Mouse (Mus musculus): ENCODE measurements around the gene Angptl8.
"Not testable (repeated sequence)": the region's sequence is repeated elsewhere in the genome, so short reads cannot be mapped to it uniquely, and the experiment has no call there.

Gene Angptl8

DNA sequence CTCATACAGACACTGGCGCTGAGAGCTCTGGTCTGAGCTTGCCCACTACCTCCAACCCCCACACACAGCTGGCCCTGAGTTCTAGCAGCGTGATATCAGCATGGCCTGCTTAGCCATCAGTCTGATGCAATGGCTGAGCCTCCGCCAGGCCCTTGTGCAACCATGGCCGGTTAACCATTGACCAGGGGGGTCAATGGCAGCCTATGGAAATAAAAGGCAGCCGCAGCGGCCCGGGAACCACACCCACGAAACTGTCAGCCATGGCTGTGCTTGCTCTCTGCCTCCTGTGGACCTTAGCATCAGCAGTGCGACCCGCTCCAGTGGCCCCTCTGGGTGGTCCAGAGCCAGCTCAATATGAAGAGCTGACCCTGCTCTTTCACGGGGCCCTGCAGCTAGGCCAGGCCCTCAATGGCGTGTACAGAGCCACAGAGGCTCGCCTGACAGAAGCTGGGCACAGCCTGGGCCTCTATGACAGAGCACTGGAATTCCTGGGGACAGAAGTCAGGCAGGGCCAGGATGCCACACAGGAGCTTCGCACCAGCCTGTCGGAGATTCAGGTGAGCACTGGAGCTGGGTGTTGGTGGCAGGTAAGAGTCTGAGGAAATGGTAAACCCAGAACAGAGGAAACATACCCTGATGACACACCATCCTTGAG, at the start of gene Angptl8:
Gene Angptl8 (plus strand): TSS at position 253 of the 655 bp plus-strand sequence.
- DNase-seq: peak; percentile 69

- not testable (repeated sequence) for DNase-seq
Observed at GRCm38 (mm10) chr9:21786309-21786708, 49.0 kb upstream of the Angptl8 start.

- peak; percentile 58 for DNase-seq
Observed at GRCm38 (mm10) chr9:21786906-21787305, 48.4 kb upstream of the Angptl8 start.

GRCm38 (mm10) chr9:21787654-21788053, 47.7 kb upstream of the Angptl8 start:
- no peak for DNase-seq

DNA sequence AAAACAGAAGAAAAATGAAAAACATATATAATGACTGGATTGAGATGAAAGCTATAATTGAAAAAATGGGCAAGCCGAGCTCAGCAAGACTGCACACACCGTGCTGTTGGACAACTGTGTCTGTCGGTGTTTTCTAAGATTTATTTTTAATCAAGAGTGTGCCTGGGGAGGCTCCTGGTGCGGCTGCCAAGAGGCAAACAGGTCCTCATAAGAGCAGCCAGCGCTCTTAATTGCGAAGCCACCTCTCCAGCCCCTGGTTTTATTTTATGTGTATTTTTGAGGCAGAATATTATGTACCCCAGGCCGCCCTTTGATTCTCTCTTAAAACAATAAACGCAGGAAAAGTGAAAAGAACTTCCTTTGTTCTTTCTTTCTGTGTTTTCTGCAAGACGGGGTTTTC, 47.1 kb upstream of the Angptl8 start:
- no peak for DNase-seq

DNA sequence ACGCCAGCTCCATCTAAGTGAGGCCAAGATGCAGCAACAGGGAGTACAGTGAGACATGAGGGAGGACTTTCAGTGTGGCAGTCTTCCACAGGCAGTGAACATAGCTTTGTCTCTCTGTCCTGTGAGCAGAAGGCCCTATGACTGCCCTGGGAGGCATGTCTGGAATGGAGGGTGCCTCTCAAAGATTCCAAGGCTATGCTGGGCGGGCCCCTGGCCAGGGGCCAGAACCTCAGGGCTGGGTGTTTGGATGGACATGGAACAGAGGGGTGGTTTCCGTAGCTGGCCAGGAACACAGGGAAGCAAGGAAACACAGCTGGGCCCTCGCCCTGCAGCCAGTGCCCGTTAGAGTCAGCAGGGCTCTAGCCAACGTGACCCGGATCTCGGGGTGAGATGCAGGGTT, 43.4 kb upstream of the Angptl8 start:
- no peak for DNase-seq

DNA sequence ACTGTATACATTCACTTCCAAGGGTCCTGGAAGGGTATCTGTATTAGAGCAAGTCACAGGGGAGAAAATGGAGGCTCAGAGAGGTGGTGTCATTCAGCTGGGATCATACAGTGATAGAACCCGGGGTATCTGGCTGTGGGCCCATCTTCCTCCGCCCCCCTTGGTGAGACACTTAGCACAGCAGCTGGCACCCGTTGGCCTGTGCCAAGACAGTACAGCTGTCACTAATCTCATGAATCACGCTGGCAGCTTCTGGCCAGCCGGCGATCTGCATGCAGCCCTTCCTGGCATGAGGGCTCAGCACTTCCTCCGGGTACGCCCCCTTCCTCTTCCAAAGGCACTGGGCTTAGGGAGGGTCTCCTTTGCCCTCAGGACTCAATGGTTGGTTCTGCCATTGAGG, 42.7 kb upstream of the Angptl8 start:
- no peak for DNase-seq

DNA sequence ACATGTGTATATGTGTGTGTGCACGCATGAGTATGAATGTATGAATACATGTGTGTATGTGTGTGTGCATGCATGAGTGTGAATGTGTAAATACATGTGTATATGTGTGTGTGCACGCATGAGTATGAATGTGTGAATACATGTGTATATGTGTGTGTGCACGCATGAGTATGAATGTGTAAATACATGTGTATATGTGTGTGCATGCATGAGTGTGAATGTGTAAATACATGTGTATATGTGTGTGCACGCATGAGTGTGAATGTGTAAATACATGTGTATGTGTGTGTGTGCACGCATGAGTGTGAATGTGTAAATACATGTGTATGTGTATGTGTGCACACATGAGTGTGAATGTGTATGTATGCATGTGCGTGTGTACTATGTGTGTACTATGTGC, 41.8 kb upstream of the Angptl8 start:
- DNase-seq: not testable (repeated sequence)

DNA sequence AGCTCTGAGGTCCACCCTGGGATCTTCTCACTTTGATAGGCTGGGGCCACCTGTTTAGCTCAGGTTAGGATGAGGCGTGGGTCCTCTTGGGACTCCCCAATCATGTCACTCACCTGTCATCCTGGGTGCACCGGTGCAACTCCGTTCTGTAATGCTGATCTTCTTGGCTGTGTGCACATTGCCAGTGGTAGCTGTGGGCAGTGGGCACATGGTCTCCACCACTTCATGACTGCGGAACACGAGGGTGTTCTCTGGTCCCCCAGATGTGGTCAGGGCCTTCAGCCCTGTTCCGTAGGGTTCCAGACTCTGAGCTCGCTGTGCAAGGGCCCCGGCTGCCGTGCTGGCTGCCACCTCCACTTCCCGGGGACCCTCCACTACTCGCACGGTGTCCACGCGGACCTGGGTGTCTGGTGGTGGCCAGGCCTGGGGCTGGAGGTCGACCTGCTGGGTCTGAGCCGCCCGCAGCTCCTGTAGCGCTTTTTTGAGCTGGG, 40.9 kb upstream of the Angptl8 start:
- DNase-seq: no peak

DNA sequence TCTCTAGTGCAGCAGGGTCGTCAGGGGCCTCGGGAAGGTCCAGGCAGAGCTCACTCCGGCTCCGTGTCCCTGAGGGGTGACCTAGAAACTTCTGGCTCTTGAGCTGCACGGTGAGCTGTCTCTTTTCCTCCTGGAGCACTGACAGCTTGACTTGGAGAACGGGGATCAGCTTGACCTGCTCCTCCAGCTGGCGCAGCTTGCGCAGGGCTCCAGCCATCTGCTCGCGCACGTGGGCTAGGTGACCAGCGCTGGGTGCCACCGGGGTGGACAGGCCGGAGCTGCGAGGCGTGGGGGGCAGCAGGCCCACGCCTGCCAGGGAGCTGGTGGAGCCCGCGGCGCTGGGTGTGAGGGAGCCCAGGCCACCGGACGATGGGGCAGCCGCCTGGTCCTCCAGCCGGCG, 40.4 kb upstream of the Angptl8 start:
- DNase-seq: no peak

DNA sequence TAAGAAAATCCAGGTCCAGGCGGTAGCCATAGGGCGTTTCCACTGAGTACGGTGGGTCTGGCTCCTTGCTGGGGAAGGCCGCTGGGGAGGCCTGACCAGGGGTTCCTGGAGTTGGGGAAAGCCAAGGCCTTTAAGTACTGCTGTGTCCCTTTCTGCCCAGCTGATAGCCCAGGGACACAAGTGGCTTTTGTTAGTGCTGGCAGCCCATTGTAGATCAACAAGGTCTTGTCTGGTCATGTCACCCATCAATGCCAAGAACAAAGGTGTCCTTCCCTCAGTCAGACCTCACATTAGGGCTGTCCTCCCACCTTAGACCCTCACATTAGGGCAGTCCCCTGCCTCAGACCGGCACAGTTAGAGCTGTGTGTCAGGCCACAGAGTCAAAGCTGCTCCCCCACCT, 39.7 kb upstream of the Angptl8 start:
- no peak for DNase-seq

- no peak for DNase-seq
Observed at GRCm38 (mm10) chr9:21796259-21796658, 39.1 kb upstream of the Angptl8 start.

GRCm38 (mm10) chr9:21796919-21797318, 38.4 kb upstream of the Angptl8 start:
- DNase-seq: no peak

DNA sequence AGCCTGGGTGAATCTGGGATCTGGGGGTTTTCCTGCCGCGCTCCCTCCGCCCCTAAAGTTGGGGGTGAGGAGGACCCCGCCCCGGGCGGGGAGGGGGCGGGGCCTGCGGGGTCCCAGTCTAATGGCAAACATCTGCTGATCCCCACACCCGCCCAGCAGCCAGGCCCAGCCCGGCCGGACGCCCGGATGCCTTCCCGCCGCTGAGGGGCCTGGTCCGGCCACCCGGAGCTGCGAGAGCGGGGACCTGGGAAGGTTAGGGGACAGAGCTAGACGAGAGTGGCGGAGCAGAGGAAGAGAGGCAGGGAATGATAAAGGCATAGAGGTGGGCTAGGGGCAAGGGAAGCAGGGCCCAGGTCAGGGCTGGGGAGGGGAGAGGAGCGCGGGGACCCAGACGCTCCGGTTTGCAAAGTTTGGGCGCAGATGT, 37.4 kb upstream of the Angptl8 start:
- peak; percentile 74 for DNase-seq

- DNase-seq: peak; percentile 88
Observed at GRCm38 (mm10) chr9:21798345-21799009, 36.8 kb upstream of the Angptl8 start, which contains the start of gene Kank2. Gene Kank2, minus strand, starts transcription at chr9:21798744.

DNA sequence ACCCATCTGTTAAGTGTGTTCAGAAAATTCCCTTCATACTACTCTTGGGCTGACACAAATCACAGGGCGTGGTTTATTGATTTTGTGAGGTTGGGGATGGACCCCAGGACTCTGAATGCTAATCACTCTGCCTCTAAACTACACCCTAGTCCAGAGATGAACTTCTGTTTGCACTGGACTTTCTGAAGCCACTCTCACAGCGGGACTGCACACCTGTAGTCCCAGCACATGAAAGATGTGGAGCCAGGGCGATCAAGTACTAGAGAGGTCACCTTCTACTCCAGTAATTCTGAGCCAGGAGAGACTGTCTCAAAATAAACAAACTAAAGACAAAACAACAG, 36.3 kb upstream of the Angptl8 start:
- no peak for DNase-seq

GRCm38 (mm10) chr9:21801121-21801520, 34.2 kb upstream of the Angptl8 start:
- no peak for DNase-seq

GRCm38 (mm10) chr9:21801591-21801990, 33.7 kb upstream of the Angptl8 start:
- DNase-seq: no peak

DNA sequence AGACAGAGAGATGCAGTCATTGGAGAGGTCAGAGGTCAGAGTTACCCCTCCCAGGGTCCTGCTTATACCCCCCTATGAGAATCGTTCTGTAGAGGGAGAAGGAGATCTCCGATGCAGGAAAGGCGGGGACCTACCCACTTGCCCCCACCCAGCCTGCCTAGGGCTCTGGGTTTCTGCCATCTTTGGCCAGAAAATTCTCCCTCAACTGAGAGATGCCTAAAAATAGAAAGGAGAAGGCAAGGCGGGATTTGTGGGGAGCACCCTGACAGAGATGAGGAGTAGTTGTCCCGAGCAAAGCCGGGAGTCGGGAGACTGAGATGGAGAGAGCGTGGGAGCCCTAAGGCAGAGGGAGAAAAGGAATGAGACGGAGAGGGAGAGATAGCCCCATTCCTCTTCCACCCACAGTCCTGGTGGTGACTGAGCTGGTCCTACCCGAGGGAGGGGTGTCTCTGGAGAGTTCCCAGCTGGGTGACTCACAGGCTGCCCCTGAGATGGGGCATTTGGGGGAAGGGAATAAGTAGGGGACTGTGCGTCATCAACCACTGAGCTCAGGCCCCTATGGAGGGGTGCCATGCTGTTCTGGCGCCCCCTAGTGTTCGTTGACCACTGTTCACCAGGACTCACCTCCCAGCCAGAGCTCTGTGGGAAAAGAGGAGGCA, 31.2 kb upstream of the Angptl8 start:
- peak; percentile 81 for DNase-seq

- peak; percentile 24 for DNase-seq
Observed at GRCm38 (mm10) chr9:21806363-21806762, 28.9 kb upstream of the Angptl8 start.

DNA sequence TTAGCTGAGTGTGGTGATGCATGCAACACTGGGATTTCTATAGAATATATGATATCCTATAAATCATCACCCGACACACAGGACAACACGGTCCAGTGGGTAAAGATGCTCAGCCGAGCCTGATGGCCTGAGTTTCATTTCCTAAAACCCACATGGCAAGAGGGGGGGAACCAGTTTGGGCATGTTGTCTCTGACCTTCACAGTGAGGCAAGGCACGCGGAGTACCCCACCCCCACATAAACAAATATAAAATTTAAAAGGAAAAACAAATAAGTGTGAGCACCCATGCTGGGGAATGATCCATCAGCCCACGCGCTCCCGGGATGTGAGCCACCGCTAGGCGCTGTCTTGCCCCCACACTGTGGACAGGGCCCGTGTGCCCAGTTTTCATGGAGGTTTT, 28.3 kb upstream of the Angptl8 start:
- no peak for DNase-seq

DNA sequence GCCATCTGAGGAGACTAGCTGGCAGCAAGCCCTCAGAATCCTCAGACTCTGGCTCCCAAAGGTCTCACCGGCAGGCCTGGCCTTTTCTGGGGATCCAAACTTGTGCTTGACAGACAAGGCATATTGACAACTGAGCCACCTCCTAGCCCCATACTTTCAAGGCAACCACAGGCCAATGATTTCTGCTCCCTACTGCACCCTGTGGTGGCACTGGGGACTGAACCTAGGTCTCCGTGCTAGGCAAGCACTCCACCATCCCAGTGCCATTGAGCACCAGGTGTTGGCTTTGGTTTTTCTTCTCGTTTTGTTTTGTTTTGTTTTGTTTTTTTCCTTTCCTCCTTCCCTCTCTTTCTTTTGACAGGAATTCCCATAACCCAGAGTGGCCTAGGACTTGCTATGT, 26.7 kb upstream of the Angptl8 start:
- no peak for DNase-seq

DNA sequence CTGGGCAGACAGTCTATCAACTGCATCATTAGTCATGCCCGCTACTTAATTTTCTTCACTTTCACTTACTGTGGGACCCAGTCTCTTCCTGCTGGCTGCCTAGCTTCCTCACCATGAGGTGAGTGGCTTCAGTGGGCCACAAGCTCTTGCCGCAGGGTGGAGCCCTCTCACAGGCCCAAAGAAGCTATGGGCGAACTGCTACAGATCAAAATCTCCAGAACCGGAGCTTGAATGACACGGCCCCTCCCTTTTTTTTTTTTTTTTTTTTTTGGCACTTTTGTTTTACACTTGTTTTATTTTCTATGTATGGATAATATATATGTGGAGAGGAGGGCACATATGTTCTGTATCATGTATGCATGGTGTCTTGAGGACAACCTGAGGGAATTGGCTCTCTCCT, 24.1 kb upstream of the Angptl8 start:
- DNase-seq: no peak

DNA sequence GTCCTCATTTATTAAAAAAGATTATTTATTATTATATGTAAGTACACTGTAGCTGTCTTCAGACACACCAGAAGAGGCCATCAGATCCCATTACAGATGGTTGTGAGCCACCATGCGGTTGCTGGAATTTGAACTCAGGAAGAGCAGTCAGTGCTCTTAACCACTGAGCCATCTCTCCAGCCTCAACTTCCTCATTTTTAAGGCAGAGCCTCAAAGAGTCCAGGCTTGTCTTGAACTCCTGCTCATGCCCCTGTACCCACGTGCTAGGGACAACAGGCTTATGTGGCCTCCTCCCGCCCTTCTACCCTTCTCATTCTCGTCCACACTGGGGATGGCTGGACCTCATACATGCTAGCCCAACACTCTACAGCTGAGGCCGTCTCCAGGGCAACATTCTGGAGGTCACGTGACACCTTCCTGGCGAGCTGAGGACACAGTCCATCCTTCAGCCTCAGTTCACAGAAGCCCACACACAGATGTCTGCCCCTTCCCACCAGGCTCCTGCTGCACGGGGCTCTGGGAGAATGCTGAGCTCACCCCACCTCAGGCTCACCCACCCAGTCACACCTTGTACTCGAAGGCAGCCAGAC, 18.5 kb upstream of the Angptl8 start:
- no peak for DNase-seq

Data from liver (tissue).